In the genomic region with DNA sequence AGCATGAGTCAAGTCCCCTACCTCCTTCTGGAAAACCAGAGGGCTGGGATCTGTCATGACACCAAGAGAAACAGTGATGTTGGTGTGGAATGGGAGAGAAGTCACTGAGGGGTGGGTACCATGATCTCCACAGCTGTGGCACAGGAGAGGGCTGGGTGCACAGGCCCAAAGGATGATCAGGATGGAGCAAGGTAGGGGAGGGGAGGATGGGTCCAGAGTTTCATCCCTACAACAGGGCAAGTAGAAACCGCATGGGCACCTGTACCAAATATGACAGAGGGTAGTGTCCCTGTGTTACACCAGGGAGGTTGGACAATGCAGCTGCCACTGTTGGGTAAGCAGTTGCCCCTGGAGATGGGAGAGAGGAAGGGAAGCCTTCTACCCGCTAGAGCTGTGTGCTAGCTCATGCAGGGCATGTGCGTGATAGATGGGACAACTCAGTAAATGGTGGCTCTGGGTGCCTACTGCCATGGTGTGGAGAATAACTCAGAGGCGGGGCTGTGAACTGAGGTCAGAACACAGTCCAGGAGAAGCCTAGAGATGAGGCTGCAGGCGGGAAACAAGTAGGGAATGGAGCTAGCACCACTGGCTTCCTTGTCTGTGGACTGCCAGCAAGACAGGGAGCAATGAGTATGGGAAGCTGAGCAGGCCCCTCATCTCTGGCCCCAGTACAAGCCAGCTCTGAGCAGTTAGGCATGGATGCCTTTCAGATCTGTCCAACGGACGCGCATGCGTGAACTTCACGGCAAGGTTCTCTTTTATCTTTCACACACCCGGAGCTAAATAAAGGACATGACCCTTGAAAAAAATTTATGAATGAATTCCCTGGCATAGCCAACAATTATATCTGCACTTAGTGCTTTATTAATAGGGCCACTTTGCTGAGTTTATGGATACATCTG, we compare ENCODE assay signal across 16 mouse cellular contexts.
DNase-seq lines count a peak whose midpoint lies in the region; ATAC-seq lines count a peak whose summit lies in the region.
"Had no signal": no experiment of that assay in that cellular context is flagged by ENCODE, and none has a peak within 500 bp of the region (broad histone marks: within the 10 kb centered on the region; RNA-seq: fewer than 3 reads in every experiment).

No protein-coding gene starts in this region.

- no peaks in the 10 kb centered on the region for H3K36me3 ChIP-seq in heart, embryonic 15.5 days
- no peaks in the 10 kb centered on the region for H3K36me3 ChIP-seq in kidney, embryonic 16.5 days (ENCODE audit: insufficient read depth, low read length)
- 0 out of 2 replicates have a peak, but pooled peaks cover 3% of the 10 kb centered on the region for H3K36me3 ChIP-seq in midbrain, embryonic 13.5 days
- H3K36me3 ChIP-seq in midbrain, embryonic 11.5 days (ENCODE audit: control insufficient read depth, insufficient read depth, low read length), result no peaks in the 10 kb centered on the region
- H3K36me3 ChIP-seq in midbrain, embryonic 16.5 days (ENCODE audit: control insufficient read depth, insufficient read depth, low read length), result no peaks in the 10 kb centered on the region
- H3K36me3 ChIP-seq: embryonic facial prominence, embryonic 12.5 days had no signal

- H3K4me3 ChIP-seq in heart, embryonic 15.5 days, result no peak overlapping the region
- H3K4me3 ChIP-seq in kidney, embryonic 16.5 days (ENCODE audit: low read length), result no peak overlapping the region
- H3K4me3 ChIP-seq in midbrain, embryonic 13.5 days (replicated peaks), result no peak overlapping the region
- no peak overlapping the region for H3K4me3 ChIP-seq in midbrain, embryonic 11.5 days (ENCODE audit: low read depth, low read length)
- no peak overlapping the region for H3K4me3 ChIP-seq in midbrain, embryonic 16.5 days (ENCODE audit: low read depth, low read length)
- H3K4me3 ChIP-seq: embryonic facial prominence, embryonic 12.5 days had no signal

- 58% methylated on average over 11 of the region's 11 CpGs for WGBS in heart, embryonic 15.5 days
- WGBS in kidney, embryonic 16.5 days, result 43% methylated on average over 11 of the region's 11 CpGs
- 63% methylated on average over 11 of the region's 11 CpGs for WGBS in midbrain, embryonic 13.5 days
- WGBS in midbrain, embryonic 11.5 days, result 77% methylated on average over 11 of the region's 11 CpGs
- WGBS in midbrain, embryonic 16.5 days, result 60% methylated on average over 11 of the region's 11 CpGs

- DNase-seq in heart, postnatal 36 days, result no peak
- DNase-seq in kidney, postnatal 25 days, result no peak
- DNase-seq in midbrain, embryonic 11.5 days (ENCODE audit: low spot score, missing footprints), result no peak
- DNase-seq: cerebellum, adult 11 months; right cerebral cortex, postnatal 14 days; thymus, postnatal 14 days had no signal

- peaks cover 4% of the 10 kb centered on the region for H3K4me1 ChIP-seq in heart, embryonic 15.5 days (replicated peaks)
- peaks cover 21% of the 10 kb centered on the region for H3K4me1 ChIP-seq in kidney, embryonic 16.5 days (ENCODE audit: insufficient read depth, low read length)
- H3K4me1 ChIP-seq in midbrain, embryonic 13.5 days (replicated peaks), result peaks cover 12% of the 10 kb centered on the region
- no peaks in the 10 kb centered on the region for H3K4me1 ChIP-seq in midbrain, embryonic 11.5 days (ENCODE audit: control insufficient read depth, insufficient read depth, low read length)
- H3K4me1 ChIP-seq in midbrain, embryonic 16.5 days (ENCODE audit: control insufficient read depth, insufficient read depth, low read length), result peaks cover 4% of the 10 kb centered on the region

- H3K9ac ChIP-seq in heart, embryonic 15.5 days, result no peak overlapping the region
- H3K9ac ChIP-seq in kidney, embryonic 16.5 days (replicated peaks; ENCODE audit: low read length), result no peak overlapping the region
- no peak overlapping the region for H3K9ac ChIP-seq in midbrain, embryonic 13.5 days (replicated peaks)
- no peak overlapping the region for H3K9ac ChIP-seq in midbrain, embryonic 11.5 days (ENCODE audit: low read length)
- no peak overlapping the region for H3K9ac ChIP-seq in midbrain, embryonic 16.5 days (ENCODE audit: low read depth, low read length)
- H3K9ac ChIP-seq: embryonic facial prominence, embryonic 12.5 days; hindbrain, embryonic 14.5 days; liver, embryonic 14.5 days had no signal

- peak overlapping the region; percentile 30 for H3K4me2 ChIP-seq in heart, embryonic 15.5 days
- peak overlapping the region; percentile 16; the same call in 1 of the 2 replicates for H3K4me2 ChIP-seq in kidney, embryonic 16.5 days (replicated peaks; ENCODE audit: low read depth, low read length)
- no peak overlapping the region for H3K4me2 ChIP-seq in midbrain, embryonic 13.5 days (replicated peaks)
- no peak overlapping the region for H3K4me2 ChIP-seq in midbrain, embryonic 11.5 days
- H3K4me2 ChIP-seq in midbrain, embryonic 16.5 days (ENCODE audit: low read length), result no peak overlapping the region
- H3K4me2 ChIP-seq: embryonic facial prominence, embryonic 12.5 days; hindbrain, embryonic 14.5 days had no signal

- no peaks in the 10 kb centered on the region for H3K27me3 ChIP-seq in heart, embryonic 15.5 days
- H3K27me3 ChIP-seq in kidney, embryonic 16.5 days (ENCODE audit: insufficient read depth, low read length), result no peaks in the 10 kb centered on the region
- no peaks in the 10 kb centered on the region for H3K27me3 ChIP-seq in midbrain, embryonic 13.5 days
- no peaks in the 10 kb centered on the region for H3K27me3 ChIP-seq in midbrain, embryonic 11.5 days (ENCODE audit: control insufficient read depth, insufficient read depth, low read length)
- H3K27me3 ChIP-seq in midbrain, embryonic 16.5 days (ENCODE audit: control insufficient read depth, insufficient read depth, low read depth, low read length), result no peaks in the 10 kb centered on the region
- H3K27me3 ChIP-seq: embryonic facial prominence, embryonic 12.5 days had no signal

- H3K9me3 ChIP-seq in heart, embryonic 15.5 days (replicated peaks), result no peaks in the 10 kb centered on the region
- peaks cover 4% of the 10 kb centered on the region; the same call in 1 of the 2 replicates for H3K9me3 ChIP-seq in kidney, embryonic 16.5 days (ENCODE audit: low read length)
- H3K9me3 ChIP-seq in midbrain, embryonic 13.5 days, result peaks cover 8% of the 10 kb centered on the region
- no peaks in the 10 kb centered on the region; the same call in 1 of the 2 replicates for H3K9me3 ChIP-seq in midbrain, embryonic 11.5 days (ENCODE audit: control insufficient read depth, low read length)
- no peaks in the 10 kb centered on the region for H3K9me3 ChIP-seq in midbrain, embryonic 16.5 days (replicated peaks; ENCODE audit: control insufficient read depth, low read length, poor library complexity, severe bottlenecking)

- intact Hi-C loops in heart, postnatal 36 days (cut with DNase I), result no loop called here

- no peak for ATAC-seq in heart, embryonic 15.5 days (replicated peaks; ENCODE audit: insufficient number of reproducible peaks, insufficient read depth, low FRiP score, low read depth)
- ATAC-seq in kidney, embryonic 16.5 days (ENCODE audit: low FRiP score, low TSS enrichment), result peak; percentile 74
- ATAC-seq in midbrain, embryonic 13.5 days, result peak; percentile 56; the same call in 1 of the 2 replicates
- no peak for ATAC-seq in midbrain, embryonic 11.5 days (ENCODE audit: low FRiP score)
- ATAC-seq in midbrain, embryonic 16.5 days, result peak; percentile 65; the same call in 1 of the 2 replicates
- no peak for ATAC-seq in megakaryocyte progenitor cell, adult 5-6 weeks (replicated peaks; ENCODE audit: poor library complexity)

- no peak overlapping the region for H3K27ac ChIP-seq in heart, embryonic 15.5 days
- peak overlapping the region; percentile 86 for H3K27ac ChIP-seq in kidney, embryonic 16.5 days (ENCODE audit: low read length)
- H3K27ac ChIP-seq in midbrain, embryonic 13.5 days, result no peak overlapping the region
- no peak overlapping the region for H3K27ac ChIP-seq in midbrain, embryonic 11.5 days (ENCODE audit: low read depth, low read length)
- no peak overlapping the region for H3K27ac ChIP-seq in midbrain, embryonic 16.5 days (ENCODE audit: low read length)
- H3K27ac ChIP-seq: embryonic facial prominence, embryonic 12.5 days; hindbrain, embryonic 14.5 days; liver, embryonic 14.5 days; macrophage; stomach, postnatal 0 days had no signal

Comparison
In these comparisons a context has a peak if more than half of its experiments do, and no peak if none do; other contexts are left out.
1. ATAC-seq: peak in kidney, embryonic 16.5 days (single experiment), midbrain, embryonic 13.5 days (single experiment) and midbrain, embryonic 16.5 days (single experiment); none in heart, embryonic 15.5 days (single experiment), midbrain, embryonic 11.5 days (single experiment) and megakaryocyte progenitor cell, adult 5-6 weeks (single experiment).
2. H3K4me2 ChIP-seq: peak in heart, embryonic 15.5 days (single experiment) and kidney, embryonic 16.5 days (single experiment); none in midbrain, embryonic 13.5 days (single experiment), midbrain, embryonic 11.5 days (single experiment) and midbrain, embryonic 16.5 days (single experiment).